Mouse (Mus musculus): ENCODE data around the gene Cd37.

Gene Cd37

DNA sequence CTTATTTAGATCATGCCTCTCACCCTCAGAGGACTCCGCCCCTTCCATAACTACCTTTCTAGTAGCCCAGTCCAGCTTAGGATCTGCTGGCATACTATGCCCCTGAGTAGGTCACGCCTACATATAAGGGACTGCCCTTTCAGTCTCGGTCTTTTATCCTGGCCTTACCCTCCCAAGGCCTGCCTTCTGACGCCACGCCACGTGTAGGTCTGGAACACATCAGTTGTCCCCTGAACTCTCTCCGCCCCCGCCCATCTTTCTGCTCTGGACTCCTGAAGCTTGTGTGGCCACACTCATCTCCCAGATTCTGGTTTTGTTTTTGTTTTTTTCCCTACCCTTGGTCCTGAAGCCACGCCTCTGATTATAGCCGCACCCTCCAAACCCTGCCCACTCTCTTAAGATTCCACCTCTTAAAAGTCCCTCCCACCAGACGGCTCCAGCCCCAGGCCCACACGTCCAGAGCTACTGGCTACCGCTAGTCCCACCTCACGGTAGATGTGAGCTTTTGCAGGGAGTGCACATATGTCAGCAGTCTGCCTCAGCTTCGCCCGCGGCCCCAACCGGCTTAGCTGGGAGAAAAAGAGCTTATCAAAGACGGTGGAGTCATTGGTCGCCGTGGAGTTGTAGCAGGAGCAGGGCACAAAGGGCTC lies 3.9 kb downstream of the Cd37 start:
- peak; percentile 81 for DNase-seq (ENCODE audit: low spot score)

GRCm38 (mm10) chr7:45234333-45234841 lies 4.5 kb downstream of the Cd37 start:
- peak; percentile 63 for DNase-seq (ENCODE audit: low spot score)

DNA sequence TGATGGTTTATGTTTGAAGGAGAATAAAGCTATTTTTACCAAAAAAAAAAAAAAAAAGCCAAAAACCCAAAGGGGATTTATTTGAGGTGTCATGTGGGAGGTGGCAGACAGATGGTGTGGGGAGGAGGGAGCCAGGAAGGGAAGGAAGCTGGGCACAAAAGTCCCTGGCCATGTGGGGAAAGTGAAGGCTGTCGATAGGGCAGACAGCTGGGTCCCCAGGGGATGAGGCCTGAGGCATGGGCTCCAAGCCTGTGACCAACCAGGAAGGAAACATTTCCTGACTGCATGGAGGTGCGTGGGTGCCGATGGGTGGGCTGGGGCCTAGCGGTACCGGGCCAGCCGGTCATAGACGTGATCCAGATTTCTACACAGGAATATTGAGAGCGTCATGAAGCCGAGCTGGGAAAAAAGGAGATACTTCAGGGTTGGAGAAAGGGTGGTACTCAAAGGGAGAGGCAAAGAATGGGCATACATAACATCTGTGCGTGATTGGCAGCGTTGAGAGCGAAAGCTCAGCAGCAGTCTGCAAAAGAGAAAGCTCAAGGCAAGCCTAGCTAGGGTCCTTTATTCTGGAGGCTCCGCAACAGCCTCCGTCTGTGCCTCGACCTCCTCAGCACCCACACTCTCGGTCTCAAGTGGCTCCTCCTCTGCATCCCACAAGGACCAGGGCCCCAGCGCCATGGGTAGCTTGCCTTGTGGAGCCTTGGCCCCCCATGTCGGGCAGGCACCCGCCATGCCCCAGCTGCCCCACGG lies 5.2 kb downstream of the Cd37 start:
- peak; percentile 43 for DNase-seq (ENCODE audit: low spot score)

DNA sequence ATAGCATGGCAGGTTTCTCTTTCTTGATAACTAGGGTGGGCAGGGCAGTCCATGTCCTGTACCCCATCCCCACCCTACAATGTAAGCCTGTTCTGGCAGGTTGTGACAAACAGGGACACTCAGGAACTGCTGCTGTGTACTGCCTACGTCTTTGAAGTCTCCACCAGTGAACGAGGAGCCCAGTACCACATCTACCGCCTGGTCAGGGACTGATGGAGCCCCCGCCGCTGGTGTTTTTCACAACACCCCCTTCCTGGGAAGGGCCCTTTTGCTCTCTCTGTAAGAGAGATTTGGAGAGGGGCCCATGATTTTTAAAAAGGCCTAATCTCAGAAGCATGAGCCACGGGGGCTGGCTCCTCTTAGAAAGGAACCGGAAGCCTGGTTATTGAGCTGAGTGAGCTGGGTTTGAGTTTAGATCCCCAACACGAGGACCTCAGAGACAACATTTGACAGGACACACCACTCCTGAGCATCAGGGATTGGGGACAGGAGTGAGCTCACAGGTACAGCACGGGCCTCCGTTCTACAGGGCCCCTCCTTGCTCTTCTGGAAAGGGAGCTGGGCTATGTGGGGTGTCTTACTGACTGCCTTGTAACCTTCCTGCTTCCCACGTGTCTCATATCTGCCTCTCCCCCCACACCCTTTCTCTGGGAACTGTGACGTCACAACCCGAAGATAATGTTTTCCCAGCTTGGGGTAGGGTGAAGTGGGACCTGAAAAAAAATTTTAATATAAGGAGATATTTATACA lies 6.0 kb downstream of the Cd37 start:
- no peak for DNase-seq (ENCODE audit: low spot score)

- DNase-seq (ENCODE audit: low spot score): no peak
These were observed 7.0 kb downstream of the Cd37 start for GRCm38 (mm10) chr7:45231941-45232340.

DNA sequence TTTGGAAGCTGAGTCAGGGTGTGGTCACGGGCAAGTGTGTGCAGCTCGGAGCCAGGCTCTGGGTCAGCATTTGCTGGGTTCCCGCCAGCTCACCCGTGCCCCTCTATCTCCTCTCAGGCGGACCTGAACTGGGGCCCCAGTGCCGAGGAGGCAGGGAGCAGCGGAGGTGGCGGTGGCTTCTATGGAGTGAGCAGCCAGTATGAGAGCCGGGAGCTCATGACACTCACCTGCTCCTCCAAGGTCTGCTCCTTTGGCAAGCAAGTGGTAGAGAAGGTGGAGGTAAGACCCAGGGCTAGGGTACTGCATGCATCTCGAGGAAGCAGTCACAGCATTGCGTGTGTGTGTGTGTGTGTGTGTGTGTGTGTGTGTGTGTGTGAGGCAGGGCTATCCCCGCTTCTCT lies 7.7 kb downstream of the Cd37 start:
- DNase-seq (ENCODE audit: low spot score): no peak

GRCm38 (mm10) chr7:45229459-45230203 lies 9.3 kb downstream of the Cd37 start:
- no peak for DNase-seq (ENCODE audit: low spot score)

DNA sequence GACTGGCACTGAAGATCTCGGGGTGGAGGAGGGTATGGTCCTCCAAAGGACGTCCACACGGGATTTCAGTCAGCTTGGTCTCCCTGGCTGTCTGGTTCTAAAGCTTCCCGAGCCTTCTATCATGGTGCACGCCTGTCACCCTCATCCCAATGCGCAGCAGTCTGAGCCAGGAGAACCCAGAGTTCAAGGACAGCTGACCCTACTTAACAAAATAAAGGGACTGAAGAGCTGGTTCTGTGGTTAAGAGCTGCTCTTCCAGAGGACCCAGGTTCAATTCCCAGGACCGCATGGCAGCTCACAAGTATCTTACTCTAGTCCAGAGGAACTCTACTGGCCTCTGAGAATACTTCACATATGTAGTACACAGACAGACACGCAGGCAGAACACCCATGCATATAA lies 9.9 kb downstream of the Cd37 start:
- DNase-seq (ENCODE audit: low spot score): no peak

DNA sequence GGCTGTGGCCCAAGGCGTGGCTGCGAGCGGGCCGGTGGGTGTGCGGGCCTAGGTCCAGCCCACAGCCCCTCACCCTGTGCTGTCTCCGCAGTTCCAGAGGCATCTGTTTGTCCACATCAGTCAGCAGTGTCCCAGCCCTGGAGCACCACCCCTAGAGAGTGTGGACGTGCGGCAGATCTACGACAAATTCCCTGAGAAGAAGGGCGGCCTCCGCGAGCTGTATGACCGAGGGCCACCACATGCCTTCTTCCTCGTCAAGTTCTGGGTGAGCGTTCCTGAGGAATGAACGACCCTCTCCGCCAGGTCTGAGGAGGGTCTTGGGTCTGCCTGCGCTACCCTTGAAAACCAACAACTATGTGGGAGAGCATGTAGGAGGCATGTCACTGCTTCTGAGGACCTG lies 10.4 kb downstream of the Cd37 start:
- no peak for DNase-seq (ENCODE audit: low spot score)

GRCm38 (mm10) chr7:45226421-45226820 lies 12.5 kb downstream of the Cd37 start:
- DNase-seq (ENCODE audit: low spot score): no peak

DNA sequence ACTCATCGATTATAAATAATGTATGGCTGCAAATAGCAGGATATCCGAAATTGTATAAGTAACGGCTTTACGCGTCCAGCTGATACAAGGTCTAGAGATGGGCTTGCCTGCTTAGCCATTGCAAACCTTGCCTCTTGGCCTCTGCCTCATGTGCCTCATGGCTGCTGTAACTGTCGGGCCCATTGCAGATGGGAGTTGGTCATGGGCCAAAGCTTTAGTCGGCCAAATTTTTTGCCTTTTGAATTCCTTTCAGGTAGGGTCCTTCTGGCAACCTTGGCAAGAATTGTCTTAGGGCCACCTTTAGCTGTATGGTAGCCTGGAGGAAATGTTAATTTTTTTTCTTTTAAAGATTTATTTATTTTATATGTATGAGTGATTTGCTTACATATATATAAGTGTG lies 14.1 kb downstream of the Cd37 start:
- no peak for DNase-seq (ENCODE audit: low spot score)

DNA sequence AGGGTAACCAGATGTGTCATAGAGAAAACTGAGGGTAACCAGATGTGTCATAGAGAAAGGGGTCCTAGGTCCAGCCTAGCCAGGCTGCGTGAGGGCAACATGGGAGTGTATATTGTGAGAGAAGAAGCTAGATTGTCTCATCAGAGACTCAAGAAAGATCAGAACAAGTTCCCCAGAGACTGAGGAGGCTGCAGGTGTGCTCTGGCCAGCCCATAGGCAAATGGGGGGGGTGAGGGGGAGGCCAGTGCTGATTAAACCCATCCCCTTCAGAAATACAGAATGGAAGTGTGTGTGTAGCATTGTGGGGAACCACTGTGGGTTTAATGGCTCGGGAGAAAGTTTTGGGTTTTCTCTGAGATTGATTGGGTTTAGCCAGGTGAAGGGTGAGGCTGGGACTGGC lies 17.2 kb downstream of the Cd37 start:
- DNase-seq (ENCODE audit: low spot score): no peak

- peak; percentile 90 for DNase-seq (ENCODE audit: low spot score)
These were observed 22.3 kb downstream of the Cd37 start for GRCm38 (mm10) chr7:45216442-45217183.

DNA sequence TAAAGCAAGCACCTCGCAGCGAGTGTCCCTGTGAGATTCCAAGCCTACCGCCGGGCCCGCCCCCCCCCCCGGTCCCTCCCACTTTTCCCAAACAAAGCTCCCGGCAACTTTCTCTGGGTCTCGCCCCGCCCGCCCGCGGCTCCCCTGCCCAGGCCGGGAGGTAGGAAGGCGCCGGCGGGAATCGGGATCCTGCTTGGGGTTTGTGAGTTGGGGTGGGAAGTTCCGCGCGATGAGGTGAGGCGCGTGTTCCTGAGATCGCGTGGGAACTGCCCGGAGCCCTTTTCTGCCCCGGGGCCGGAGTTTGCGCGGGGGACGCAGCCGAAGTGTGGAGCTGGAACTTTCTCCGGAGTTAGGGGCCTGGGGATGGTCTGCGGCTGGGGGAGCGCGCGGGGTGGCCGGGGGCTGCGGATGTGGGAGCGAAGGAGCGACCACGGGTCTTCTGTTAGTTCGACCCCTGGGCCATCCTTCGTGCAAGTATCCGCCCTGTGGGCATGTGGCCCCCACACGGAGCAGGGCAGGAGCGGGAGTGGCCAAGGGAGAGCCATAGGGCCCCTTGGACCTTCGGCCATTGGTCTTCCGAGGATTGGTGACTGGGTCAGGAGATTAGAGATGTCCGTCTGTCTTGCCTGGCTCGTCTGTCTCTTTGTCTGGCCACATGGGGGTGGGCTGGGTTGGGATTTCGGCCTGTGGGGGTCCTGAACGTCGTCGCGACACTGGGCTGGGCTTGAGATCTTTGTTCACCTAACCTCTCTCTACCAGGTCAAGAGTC lies 23.1 kb downstream of the Cd37 start, which contains the start of gene Tead2:
TSS of gene Tead2 (plus strand) at position 81 of the 769 bp plus-strand sequence.
- DNase-seq (ENCODE audit: low spot score): peak; percentile 76

DNA sequence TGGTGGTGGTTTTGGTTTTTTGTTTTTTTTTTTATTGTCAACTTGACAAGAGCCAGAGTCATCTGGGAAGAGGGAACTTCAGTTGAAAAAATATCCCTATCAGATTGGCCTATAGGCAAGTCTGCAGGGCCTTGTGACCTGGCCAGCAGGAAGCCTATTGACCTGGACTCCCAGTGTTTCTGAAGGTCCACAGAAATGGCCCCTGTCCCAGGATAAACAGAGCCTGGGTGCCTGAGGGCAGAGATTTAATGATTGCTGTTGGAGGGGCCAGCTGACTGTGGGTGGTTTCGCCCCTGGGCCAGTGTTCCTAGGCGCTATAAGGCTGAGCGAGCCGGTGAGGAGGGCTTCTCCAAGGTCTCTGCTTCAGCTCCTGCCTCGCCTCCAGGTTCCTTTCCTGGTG lies 25.2 kb downstream of the Cd37 start:
- DNase-seq (ENCODE audit: low spot score): no peak

GRCm38 (mm10) chr7:45212356-45212755 lies 26.6 kb downstream of the Cd37 start:
- DNase-seq (ENCODE audit: low spot score): no peak

GRCm38 (mm10) chr7:45211851-45212251 lies 27.1 kb downstream of the Cd37 start, which contains the start of gene Dkkl1:
Gene Dkkl1 (minus strand): TSS chr7:45212147.
- DNase-seq (ENCODE audit: low spot score): peak; percentile 29

- DNase-seq (ENCODE audit: low spot score): no peak
These were observed 27.8 kb downstream of the Cd37 start for GRCm38 (mm10) chr7:45211070-45211469.

DNA sequence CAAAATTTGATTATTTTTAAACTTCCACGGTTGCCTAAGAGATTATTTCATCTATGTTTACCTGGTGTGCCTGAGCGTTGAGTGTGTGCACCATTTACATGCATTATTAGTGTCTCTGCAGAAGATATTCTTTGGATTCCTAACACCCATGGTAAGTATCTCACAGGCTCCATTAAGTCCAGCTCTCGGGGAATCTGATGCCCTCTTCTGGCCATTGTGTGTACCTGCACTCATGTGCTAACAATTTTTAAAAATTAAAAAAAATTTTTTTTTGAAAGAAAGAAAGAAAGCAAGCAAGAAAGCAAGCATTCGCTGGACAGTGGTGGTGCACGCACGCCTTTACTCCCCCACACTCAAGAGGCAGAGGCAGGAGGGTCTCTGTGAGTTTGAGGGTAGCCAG lies 30.7 kb downstream of the Cd37 start:
- DNase-seq (ENCODE audit: low spot score): no peak

DNA sequence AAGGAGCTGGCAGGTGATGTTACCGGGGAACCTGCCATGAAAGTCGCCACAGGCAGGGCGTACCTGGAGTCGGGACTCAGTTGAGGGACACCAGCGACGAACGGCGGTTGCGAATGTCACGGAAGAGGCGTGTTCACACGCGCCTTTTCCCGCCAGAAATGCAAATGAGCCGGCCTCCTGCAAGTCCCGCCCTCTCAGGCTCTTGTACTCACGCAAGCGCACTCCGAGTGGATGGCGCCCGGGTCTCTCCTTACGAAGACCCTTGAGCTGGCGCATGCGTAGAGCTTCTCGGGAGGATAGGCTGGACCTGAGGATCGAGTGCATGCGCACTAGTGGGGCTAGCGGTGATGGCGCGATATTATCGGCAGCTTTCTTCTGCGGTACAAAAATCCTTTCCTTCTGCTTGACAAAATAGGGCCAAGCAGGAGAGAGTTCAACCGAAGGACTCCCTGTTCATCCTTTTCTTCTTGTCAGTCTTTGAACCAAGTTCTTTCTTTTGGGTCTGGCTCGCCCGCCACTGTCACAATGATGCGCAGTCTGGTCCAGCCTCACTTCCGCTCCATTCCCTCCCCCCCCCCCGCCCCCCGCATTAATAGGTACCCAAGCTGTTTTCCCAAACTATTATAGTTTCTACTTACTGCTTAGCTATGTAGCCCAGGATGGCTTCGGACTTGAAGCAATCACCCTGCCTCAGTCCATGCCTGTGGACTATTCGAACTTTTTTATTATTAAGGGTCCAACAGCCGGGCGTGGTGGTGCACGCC lies 34.4 kb downstream of the Cd37 start, which contains the start of gene Ccdc155:
TSS of gene Ccdc155 (minus strand) at position 513 of the 764 bp plus-strand sequence.
- peak; percentile 100 for DNase-seq (ENCODE audit: low spot score)
